Mouse (Mus musculus) embryonic facial prominence, embryonic 13.5 days (tissue): Measurements from ENCODE around the gene Eapp. TPM values are rescaled to one million over a fixed set of nuclear protein-coding genes. Genes with fewer than 3 reads are reported as not detected.
"Not testable (repeated sequence)": the region's sequence is repeated elsewhere in the genome, so short reads cannot be mapped to it uniquely, and the experiment has no call there.

Experiments
- ATAC-seq: fragments of 200-750 bp; cut with Nextera tagmentation; 2 replicates; pipeline ENCODE4 v1.8.0; 2017; ENCODE audit warnings: low read depth; ENCODE audit not compliant: insufficient number of reproducible peaks, insufficient read depth, low FRiP score, low TSS enrichment
- H3K27ac ChIP-seq: fragments of 300-500 bp; sonication (generic); 2 replicates; pipeline ENCODE4 v1.5.1; 2015; ENCODE audit warnings: moderate library complexity, mild to moderate bottlenecking, inconsistent platforms
- H3K27me3 ChIP-seq: fragments of 300-500 bp; sonication (generic); 2 replicates; pipeline ENCODE4 v1.6.1; 2015; ENCODE audit warnings: mild to moderate bottlenecking, inconsistent platforms
- H3K36me3 ChIP-seq: fragments of 300-500 bp; sonication (generic); 2 replicates; pipeline ENCODE4 v1.6.1; 2015; ENCODE audit warnings: mild to moderate bottlenecking, inconsistent platforms
- H3K4me1 ChIP-seq: fragments of 300-500 bp; sonication (generic); 2 replicates; pipeline ENCODE4 v1.6.1; 2015; ENCODE audit warnings: inconsistent platforms
- H3K4me2 ChIP-seq: fragments of 300-500 bp; sonication (generic); 2 replicates; pipeline ENCODE4 v1.6.1; 2015; ENCODE audit warnings: moderate library complexity, mild to moderate bottlenecking, inconsistent platforms
- H3K4me3 ChIP-seq: fragments of 300-500 bp; sonication (generic); 2 replicates; pipeline ENCODE4 v1.5.1; 2015; ENCODE audit warnings: mild to moderate bottlenecking, inconsistent platforms
- H3K9ac ChIP-seq: fragments of 300-500 bp; sonication (generic); 2 replicates; pipeline ENCODE4 v1.6.1; 2015; ENCODE audit warnings: mild to moderate bottlenecking, inconsistent platforms
- H3K9me3 ChIP-seq: fragments of 300-500 bp; sonication (generic); 2 replicates; pipeline ENCODE4 v1.6.1; 2016; ENCODE audit warnings: inconsistent platforms
- WGBS: fragments of 180-500 bp; shearing (Covaris S2); methylation state at CpG from one replicate; pipeline ENCODE4 v1.1.7; 2015; ENCODE audit warnings: mixed read lengths; 5-methylcytosine and 5-hydroxymethylcytosine counted together
- polyA plus RNA-seq: library from polyadenylated mRNA; unstranded; fragments of >200 nt; fragmentation: Nextera tagmentation; extraction: Ambion mirVana; gene quantifications from 2 replicates; pipeline ENCODE4 v1.2.1, GENCODE M21; 2015

Gene Eapp
- polyA plus RNA-seq, 1 experiment from 2014 or later: 74.5 TPM

GRCm38 (mm10) chr12:54709691-54710493 is 14.2 kb upstream of the Eapp start:
- not testable (repeated sequence) for H3K9ac ChIP-seq, H3K4me2 ChIP-seq, H3K4me3 ChIP-seq, H3K27me3 ChIP-seq, H3K9me3 ChIP-seq, H3K4me1 ChIP-seq, H3K27ac ChIP-seq, H3K36me3 ChIP-seq
- WGBS: 0% methylated on average over 11 of the region's 44 CpGs
- ATAC-seq: peak; percentile 77

GRCm38 (mm10) chr12:54699394-54699793 is 3.7 kb upstream of the Eapp start:
- Histone ChIP-seq H3K9me3 (no peaks in the 10 kb centered on the region), H3K4me1 (peaks cover 7% of the 10 kb centered on the region; the same call in 1 of the 2 replicates), H3K27me3 (no peaks in the 10 kb centered on the region), H3K4me2 (no peak overlapping the region), H3K9ac (no peak overlapping the region), H3K4me3 (no peak overlapping the region), H3K36me3 (no peaks in the 10 kb centered on the region), H3K27ac (no peak overlapping the region)
- no peak for ATAC-seq
- 73% methylated on average over 7 of the region's 7 CpGs for WGBS

- no peak for ATAC-seq
- Histone ChIP-seq H3K4me3 (no peak overlapping the region), H3K9me3 (no peaks in the 10 kb centered on the region), H3K27ac (no peak overlapping the region), H3K4me2 (no peak overlapping the region), H3K36me3 (0 out of 2 replicates have a peak, but pooled peaks cover 1% of the 10 kb centered on the region), H3K27me3 (no peaks in the 10 kb centered on the region), H3K4me1 (peaks cover 7% of the 10 kb centered on the region; the same call in 1 of the 2 replicates), H3K9ac (peak overlapping the region; percentile 46; the same call in 1 of the 2 replicates)
- 58% methylated on average over 6 of the region's 6 CpGs for whole genome bisulfite sequencing
Measured at GRCm38 (mm10) chr12:54697791-54698250, 2.1 kb upstream of the Eapp start.

GRCm38 (mm10) chr12:54697003-54697597 is 1.4 kb upstream of the Eapp start:
- Histone ChIP-seq H3K9me3 (no peaks in the 10 kb centered on the region), H3K4me3 (no peak overlapping the region), H3K27me3 (no peaks in the 10 kb centered on the region), H3K4me2 (no peak overlapping the region), H3K9ac (no peak overlapping the region), H3K36me3 (peaks cover 7% of the 10 kb centered on the region), H3K4me1 (peaks cover 7% of the 10 kb centered on the region; the same call in 1 of the 2 replicates), H3K27ac (peak overlapping the region; percentile 48; the same call in 1 of the 2 replicates)
- WGBS: 10% methylated on average over 7 of the region's 7 CpGs
- no peak; the same call in 1 of the 2 replicates for ATAC-seq

- Histone ChIP-seq H3K27ac (peak overlapping the region; percentile 97), H3K9me3 (no peaks in the 10 kb centered on the region), H3K4me3 (peak overlapping the region; percentile 87), H3K36me3 (peaks cover 10% of the 10 kb centered on the region), H3K9ac (peak overlapping the region; percentile 88), H3K27me3 (no peaks in the 10 kb centered on the region), H3K4me1 (peaks cover 7% of the 10 kb centered on the region; the same call in 1 of the 2 replicates), H3K4me2 (peak overlapping the region; percentile 66)
- under 1% methylated on average over 32 of the region's 32 CpGs for WGBS
- peak; percentile 87 for ATAC-seq
Measured at GRCm38 (mm10) chr12:54696242-54697002, 725 bp upstream of the Eapp start.

GRCm38 (mm10) chr12:54694847-54695510 is 718 bp downstream of the Eapp start:
- H3K9me3 ChIP-seq: no peaks in the 10 kb centered on the region
- H3K27me3 ChIP-seq: no peaks in the 10 kb centered on the region
- peaks cover 7% of the 10 kb centered on the region; the same call in 1 of the 2 replicates for H3K4me1 ChIP-seq
- WGBS: 37% methylated on average over 12 of the region's 12 CpGs
- peak overlapping the region; percentile 88 for H3K9ac ChIP-seq
- no peak for ATAC-seq
- peak overlapping the region; percentile 97 for H3K27ac ChIP-seq
- peaks cover 20% of the 10 kb centered on the region for H3K36me3 ChIP-seq
- peak overlapping the region; percentile 66 for H3K4me2 ChIP-seq
- H3K4me3 ChIP-seq: peak overlapping the region; percentile 87

- no peak overlapping the region for H3K9ac ChIP-seq
- no peak overlapping the region for H3K4me2 ChIP-seq
- H3K27ac ChIP-seq: no peak overlapping the region
- no peaks in the 10 kb centered on the region for H3K9me3 ChIP-seq
- 95% methylated on average over 5 of the region's 5 CpGs for WGBS
- H3K27me3 ChIP-seq: no peaks in the 10 kb centered on the region
- H3K4me3 ChIP-seq: no peak overlapping the region
- 0 out of 2 replicates have a peak, but pooled peaks cover 4% of the 10 kb centered on the region for H3K4me1 ChIP-seq
- ATAC-seq: no peak
- H3K36me3 ChIP-seq: peaks cover 70% of the 10 kb centered on the region
Measured at GRCm38 (mm10) chr12:54689082-54689481, 6.6 kb downstream of the Eapp start.

GRCm38 (mm10) chr12:54683182-54683581 is 12.5 kb downstream of the Eapp start:
- H3K9ac ChIP-seq: no peak overlapping the region
- no peaks in the 10 kb centered on the region for H3K27me3 ChIP-seq
- no peak overlapping the region for H3K27ac ChIP-seq
- no peak for ATAC-seq
- no peak overlapping the region for H3K4me3 ChIP-seq
- WGBS: 21% methylated on average over 1 of the region's 1 CpGs
- no peaks in the 10 kb centered on the region for H3K9me3 ChIP-seq
- H3K4me2 ChIP-seq: no peak overlapping the region
- peaks cover 41% of the 10 kb centered on the region for H3K36me3 ChIP-seq
- 0 out of 2 replicates have a peak, but pooled peaks cover 4% of the 10 kb centered on the region for H3K4me1 ChIP-seq

- Histone ChIP-seq H3K27me3 (no peaks in the 10 kb centered on the region), H3K9me3 (no peaks in the 10 kb centered on the region), H3K4me2 (no peak overlapping the region), H3K9ac (no peak overlapping the region), H3K36me3 (peaks cover 60% of the 10 kb centered on the region), H3K27ac (no peak overlapping the region), H3K4me1 (no peaks in the 10 kb centered on the region), H3K4me3 (no peak overlapping the region)
- ATAC-seq: no peak; the same call in 1 of the 2 replicates
- 98% methylated on average over 9 of the region's 9 CpGs for WGBS
Measured at GRCm38 (mm10) chr12:54676709-54677108, 19.0 kb downstream of the Eapp start.

GRCm38 (mm10) chr12:54675396-54675795 is 20.3 kb downstream of the Eapp start:
- Histone ChIP-seq H3K4me2 (no peak overlapping the region), H3K4me3 (no peak overlapping the region), H3K9ac (no peak overlapping the region), H3K27me3 (no peaks in the 10 kb centered on the region), H3K4me1 (no peaks in the 10 kb centered on the region), H3K36me3 (peaks cover 65% of the 10 kb centered on the region), H3K9me3 (no peaks in the 10 kb centered on the region), H3K27ac (no peak overlapping the region)
- 91% methylated on average over 4 of the region's 4 CpGs for WGBS
- ATAC-seq: no peak

- ATAC-seq: no peak
- Histone ChIP-seq H3K27me3 (no peaks in the 10 kb centered on the region), H3K9me3 (no peaks in the 10 kb centered on the region), H3K36me3 (peaks cover 57% of the 10 kb centered on the region), H3K4me1 (no peaks in the 10 kb centered on the region), H3K4me2 (no peak overlapping the region), H3K9ac (no peak overlapping the region), H3K27ac (no peak overlapping the region), H3K4me3 (no peak overlapping the region)
- WGBS: 88% methylated on average over 4 of the region's 4 CpGs
Measured at GRCm38 (mm10) chr12:54671262-54671661, 24.4 kb downstream of the Eapp start.
